Mouse (Mus musculus) lung, postnatal 0 days (tissue): ENCODE results near the gene Rasgrf2.

Source experiments
- CTCF ChIP-seq: IDR thresholded peaks from 2 replicates; pipeline ENCODE4 v1.5.1; 2016; ENCODE audit warnings: antibody characterized with exemption, mild to moderate bottlenecking
- EP300 ChIP-seq: IDR thresholded peaks from 2 replicates; pipeline ENCODE4 v1.6.1; 2016; ENCODE audit warnings: antibody characterized with exemption, mild to moderate bottlenecking, control low read depth

- no peak for TF ChIP-seq CTCF
- no peak for TF ChIP-seq EP300
These were observed 254.1 kb downstream of the Rasgrf2 start for GRCm38 (mm10) chr13:91877350-91877749.
